12 mouse cellular contexts compared by ENCODE assay signal in genomic region chr11:70322528-70322927, GRCm38 (mm10). TPM values are rescaled to one million over a fixed set of nuclear protein-coding genes. Genes with fewer than 3 reads are reported as not detected.
DNase-seq lines count a peak whose midpoint lies in the region; ATAC-seq lines count a peak whose summit lies in the region.
"Had no signal": no experiment of that assay in that cellular context is flagged by ENCODE, and none has a peak within 500 bp of the region (broad histone marks: within the 10 kb centered on the region; RNA-seq: fewer than 3 reads in every experiment).

Gene Alox12e (minus strand): TSS chr11:70322628.

- H3K27ac ChIP-seq in kidney, embryonic 15.5 days, result no peak within 1 kb of the TSS
- no peak within 1 kb of the TSS for H3K27ac ChIP-seq in embryonic facial prominence, embryonic 15.5 days (replicated peaks)
- H3K27ac ChIP-seq in midbrain, embryonic 10.5 days (replicated peaks), result no peak within 1 kb of the TSS
- H3K27ac ChIP-seq: layer of hippocampus, adult 2 months had no signal

- H3K9me3 ChIP-seq in kidney, embryonic 15.5 days (replicated peaks), result no peaks in the 10 kb centered on the region
- H3K9me3 ChIP-seq in embryonic facial prominence, embryonic 15.5 days (replicated peaks), result no peaks in the 10 kb centered on the region
- no peaks in the 10 kb centered on the region for H3K9me3 ChIP-seq in midbrain, embryonic 10.5 days (replicated peaks)

- H3K9ac ChIP-seq in kidney, embryonic 15.5 days, result no peak within 1 kb of the TSS
- H3K9ac ChIP-seq in embryonic facial prominence, embryonic 15.5 days, result no peak within 1 kb of the TSS

- H3K27me3 ChIP-seq in kidney, embryonic 15.5 days, result peaks cover 80% of the 10 kb centered on the region
- H3K27me3 ChIP-seq in embryonic facial prominence, embryonic 15.5 days, result peaks cover 41% of the 10 kb centered on the region
- H3K27me3 ChIP-seq in midbrain, embryonic 10.5 days (ENCODE audit: low read depth, poor library complexity, severe bottlenecking), result peaks cover 56% of the 10 kb centered on the region

- H3K4me2 ChIP-seq in kidney, embryonic 15.5 days, result peak within 1 kb of the TSS; percentile 51
- H3K4me2 ChIP-seq in embryonic facial prominence, embryonic 15.5 days (replicated peaks), result peak within 1 kb of the TSS; percentile 21

- H3K36me3 ChIP-seq in kidney, embryonic 15.5 days, result no peaks in the 10 kb centered on the region
- H3K36me3 ChIP-seq in embryonic facial prominence, embryonic 15.5 days, result no peaks in the 10 kb centered on the region
- H3K36me3 ChIP-seq in midbrain, embryonic 10.5 days, result no peaks in the 10 kb centered on the region

- no peak for DNase-seq in kidney, postnatal 10 days
- DNase-seq in R1 (ENCODE audit: low read depth, low spot score), result peak; percentile 34
- DNase-seq in midbrain, embryonic 10.5 days (ENCODE audit: low spot score), result no peak
- no peak for DNase-seq in retina, embryonic 14.5 days (ENCODE audit: low spot score)
- no peak for DNase-seq in lung, postnatal 10 days
- DNase-seq: spleen, adult 18-20 months had no signal

- 23% methylated on average over 7 of the region's 7 CpGs for WGBS in kidney, embryonic 15.5 days
- WGBS in embryonic facial prominence, embryonic 15.5 days, result 20% methylated on average over 7 of the region's 7 CpGs
- 32% methylated on average over 7 of the region's 7 CpGs for WGBS in midbrain, embryonic 10.5 days

- H3K4me3 ChIP-seq in kidney, embryonic 15.5 days (replicated peaks), result peak within 1 kb of the TSS; percentile 13; the same call in 1 of the 2 replicates
- peak within 1 kb of the TSS; percentile 11; the same call in 1 of the 2 replicates for H3K4me3 ChIP-seq in embryonic facial prominence, embryonic 15.5 days (replicated peaks)
- H3K4me3 ChIP-seq in midbrain, embryonic 10.5 days, result peak within 1 kb of the TSS; percentile 39
- H3K4me3 ChIP-seq: layer of hippocampus, adult 2 months had no signal

- no peak for ATAC-seq in kidney, embryonic 15.5 days (replicated peaks; ENCODE audit: low FRiP score)
- no peak for ATAC-seq in embryonic facial prominence, embryonic 15.5 days (ENCODE audit: insufficient number of reproducible peaks, low FRiP score, low TSS enrichment, low read depth)
- no peak for ATAC-seq in CD4-positive, CD25-positive, alpha-beta regulatory T cell, adult 4 months

- peaks cover 7% of the 10 kb centered on the region for H3K4me1 ChIP-seq in kidney, embryonic 15.5 days
- no peaks in the 10 kb centered on the region for H3K4me1 ChIP-seq in embryonic facial prominence, embryonic 15.5 days
- peaks cover 8% of the 10 kb centered on the region for H3K4me1 ChIP-seq in midbrain, embryonic 10.5 days

RNA-seq across cellular contexts. Expression of gene Alox12e, which starts in this region (rescaled TPM):
- polyA plus RNA-seq in kidney, embryonic 15.5 days (2015; fragmentation: Nextera tagmentation; extraction: Ambion mirVana), result not detected in 2 replicates
- polyA plus RNA-seq in embryonic facial prominence, embryonic 15.5 days (2015; fragmentation: Nextera tagmentation; extraction: Ambion mirVana), result 5.9 and 6.9 TPM in 2 replicates
- polyA plus RNA-seq in midbrain, embryonic 10.5 days (2016; fragmentation: Nextera tagmentation; extraction: Ambion mirVana), result not detected in 2 replicates
- not detected for polyA plus RNA-seq in CD4-positive, CD25-positive, alpha-beta regulatory T cell, adult 4 months (2017; shearing (Covaris generic))
- polyA plus RNA-seq: brain, embryonic 14.5 days; liver, adult 2 months had no signal
